Mouse (Mus musculus) spleen, adult 2 months (tissue): ENCODE results near the gene Calcrl. TPM values are rescaled to one million over a fixed set of nuclear protein-coding genes. Genes with fewer than 3 reads are reported as not detected.
"Not testable (repeated sequence)": the region's sequence is repeated elsewhere in the genome, so short reads cannot be mapped to it uniquely, and the experiment has no call there.

Source experiments
- DNase-seq, 2 experiments: peaks; one replicate each; pipeline versions ENCODE4 v3.0.0 to v3.0.0-alpha.2; 2012 to 2021; ENCODE audit warnings: low spot score in 2 of 2, low read depth in 1 of 2
- H3K27ac ChIP-seq: fragments of 200-500 bp; 2 replicates; pipeline ENCODE4 v1.5.1; 2012; ENCODE audit warnings: low read length, inconsistent platforms; ENCODE audit not compliant: insufficient read depth
- H3K27me3 ChIP-seq: fragments of 200-500 bp; 2 replicates; pipeline ENCODE4 v1.6.1; 2012; ENCODE audit warnings: mild to moderate bottlenecking, moderate library complexity, low read length, inconsistent platforms; ENCODE audit not compliant: control insufficient read depth, insufficient read depth
- H3K36me3 ChIP-seq: fragments of 200-500 bp; 2 replicates; pipeline ENCODE4 v1.6.1; 2012; ENCODE audit warnings: mild to moderate bottlenecking, low read length, inconsistent platforms; ENCODE audit not compliant: control insufficient read depth, insufficient read depth
- H3K4me1 ChIP-seq: fragments of 200-500 bp; 2 replicates; pipeline ENCODE4 v1.6.1; 2011; ENCODE audit warnings: inconsistent platforms; ENCODE audit not compliant: control insufficient read depth, insufficient read depth, insufficient read length
- H3K4me3 ChIP-seq: fragments of 200-500 bp; 2 replicates; pipeline ENCODE4 v1.5.1; 2011; ENCODE audit warnings: mild to moderate bottlenecking, inconsistent platforms; ENCODE audit not compliant: insufficient read depth, insufficient read length; ENCODE audit errors: extremely low read depth
- CTCF ChIP-seq: fragments of 200-500 bp; IDR thresholded peaks from 2 replicates; pipeline ENCODE4 v1.5.1; 2011; ENCODE audit warnings: mild to moderate bottlenecking, inconsistent platforms; ENCODE audit not compliant: insufficient read depth, insufficient read length, insufficient replicate concordance; ENCODE audit errors: extremely low read depth
- POLR2A ChIP-seq: fragments of 200-500 bp; IDR thresholded peaks from 2 replicates; pipeline ENCODE4 v1.6.1; 2011; ENCODE audit warnings: low read depth, low read length, inconsistent platforms
- WGBS: fragments of 180-500 bp; shearing (Covaris S2); methylation state at CpG from one replicate; pipeline ENCODE4 v1.1.7; 2018; 5-methylcytosine and 5-hydroxymethylcytosine counted together
- polyA plus RNA-seq: library from polyadenylated mRNA; depleted of rRNA; stranded (reverse); fragments of >200 nt; gene quantifications from 2 replicates; pipeline ENCODE4 v1.2.3, GENCODE M21; 2012

Calcrl gene
- polyA plus RNA-seq, 1 experiment = 6.0 TPM

DNA sequence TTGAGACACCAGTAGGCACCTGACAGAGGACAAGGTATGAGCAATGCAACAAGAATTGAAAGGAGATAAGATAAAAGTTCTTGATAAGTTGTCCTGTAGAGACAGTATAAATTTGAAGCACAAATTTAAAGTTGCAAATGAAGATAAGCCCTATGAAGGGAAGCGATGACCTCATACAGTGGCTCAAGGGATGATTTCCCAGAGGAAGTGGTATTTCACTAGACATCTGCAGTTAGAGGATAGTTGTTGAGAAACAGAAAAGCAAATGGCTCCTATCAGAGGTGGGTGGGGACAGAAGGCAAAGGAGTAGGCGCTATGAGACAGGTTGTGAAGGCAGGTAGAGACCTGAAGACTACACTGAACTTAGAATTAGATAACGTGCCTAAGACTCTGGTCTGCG, 32.0 kb downstream of the Calcrl start:
- H3K27ac ChIP-seq = no peak overlapping the region
- TF ChIP-seq POLR2A = no peak
- TF ChIP-seq CTCF = no peak
- 65% methylated on average over 4 of the region's 4 CpGs for whole genome bisulfite sequencing

DNA sequence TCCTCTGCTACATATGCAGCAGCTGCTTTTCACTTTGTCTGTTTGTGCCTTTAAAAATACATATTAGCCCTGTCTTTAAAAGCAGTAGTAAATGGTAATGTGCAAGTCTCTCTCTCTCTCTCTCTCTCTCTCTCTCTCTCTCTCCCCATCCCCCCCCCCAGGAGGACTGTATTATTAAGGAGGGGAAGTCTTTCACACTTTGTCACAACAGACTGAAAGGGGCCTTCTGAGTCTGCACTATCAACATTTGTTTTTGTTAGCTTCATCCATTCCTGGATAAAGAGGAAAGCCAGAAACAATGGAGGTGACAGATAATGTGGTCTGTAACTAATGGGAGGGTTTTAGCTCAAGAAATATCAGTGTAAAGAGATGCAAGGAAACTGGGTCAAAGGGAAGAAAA, 36.1 kb downstream of the Calcrl start:
- no peaks in the 10 kb centered on the region for H3K36me3 ChIP-seq
- DNase-seq = no peak
- TF ChIP-seq POLR2A (no peak), CTCF (no peak)
- no peak overlapping the region for H3K4me3 ChIP-seq
- H3K27ac ChIP-seq = no peak overlapping the region
- H3K27me3 ChIP-seq = no peaks in the 10 kb centered on the region
- H3K4me1 ChIP-seq = peaks cover 2% of the 10 kb centered on the region

More for the DNA sequence above, 32.0 kb downstream of the Calcrl start:
- Histone ChIP-seq H3K36me3 (no peaks in the 10 kb centered on the region), H3K27me3 (no peaks in the 10 kb centered on the region), H3K4me1 (no peaks in the 10 kb centered on the region; the same call in 1 of the 2 replicates), H3K4me3 (no peak overlapping the region)
- DNase-seq = no peak

- not testable (repeated sequence) for H3K27me3 ChIP-seq, H3K36me3 ChIP-seq, DNase-seq, H3K4me1 ChIP-seq, H3K27ac ChIP-seq, H3K4me3 ChIP-seq
- 94% methylated on average over 14 of the region's 14 CpGs for WGBS
These were observed 36.7 kb downstream of the Calcrl start for GRCm38 (mm10) chr2:84388537-84388936.

- Histone ChIP-seq H3K27me3 (no peaks in the 10 kb centered on the region), H3K4me1 (peaks cover 2% of the 10 kb centered on the region), H3K27ac (peak overlapping the region; percentile 32; the same call in 1 of the 2 replicates), H3K4me3 (no peak overlapping the region), H3K36me3 (no peaks in the 10 kb centered on the region)
- 89% methylated on average over 7 of the region's 7 CpGs for WGBS
- DNase-seq = no peak
- no peak for TF ChIP-seq POLR2A
These were observed 37.2 kb downstream of the Calcrl start for GRCm38 (mm10) chr2:84388023-84388416.

- Histone ChIP-seq H3K4me1 (peaks cover 2% of the 10 kb centered on the region), H3K36me3 (no peaks in the 10 kb centered on the region), H3K4me3 (no peak overlapping the region), H3K27ac (0 out of 2 replicates have a peak overlapping the region, but pooled peaks have one; percentile 9), H3K27me3 (no peaks in the 10 kb centered on the region)
- 63% methylated on average over 11 of the region's 11 CpGs for WGBS
- peak in 1 of 2 experiments; percentile 23 for DNase-seq
- TF ChIP-seq POLR2A (no peak), CTCF (no peak)
These were observed 37.7 kb downstream of the Calcrl start for GRCm38 (mm10) chr2:84387394-84388022.

DNA sequence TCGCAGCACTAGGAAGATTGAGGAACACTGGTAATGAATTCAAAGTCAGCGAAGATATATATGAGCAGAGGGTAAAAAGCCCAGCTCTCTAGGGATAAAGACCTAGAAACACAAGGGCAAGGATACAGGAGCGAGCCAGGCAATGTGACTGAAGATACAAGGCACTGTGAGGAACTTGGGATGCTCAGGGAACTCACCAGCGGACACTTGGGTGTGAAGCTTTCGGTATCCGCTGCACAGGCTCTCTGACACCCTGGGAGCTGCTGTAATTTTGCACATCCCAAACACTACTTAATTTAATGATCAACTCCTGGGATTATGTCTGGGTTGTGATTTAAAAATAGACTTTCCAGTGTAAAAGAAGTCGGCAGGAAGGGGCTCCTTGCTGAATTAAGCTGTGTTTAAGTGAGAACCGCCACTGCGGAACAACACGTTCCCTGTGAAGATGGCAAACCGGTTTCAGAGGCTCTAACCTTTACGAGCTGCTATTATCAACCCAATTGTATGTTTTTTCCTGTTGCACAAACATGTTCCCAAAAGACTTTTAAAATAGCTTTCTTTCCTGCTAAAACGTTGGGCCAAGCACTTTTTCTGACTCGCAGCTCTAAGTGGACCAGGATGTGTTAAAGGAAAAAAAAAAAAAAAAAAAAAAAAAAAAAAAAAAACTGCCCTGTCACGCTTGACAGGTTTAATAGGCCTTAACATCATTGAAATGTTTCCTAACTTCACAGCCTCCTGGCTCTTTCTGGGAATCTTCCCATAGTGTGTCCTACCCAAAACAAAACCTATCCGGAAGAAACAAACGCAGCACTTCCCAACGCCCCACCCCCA, 38.4 kb downstream of the Calcrl start:
- no peaks in the 10 kb centered on the region for H3K36me3 ChIP-seq
- TF ChIP-seq POLR2A (no peak), CTCF (no peak)
- H3K4me1 ChIP-seq = peaks cover 2% of the 10 kb centered on the region
- H3K27ac ChIP-seq = no peak overlapping the region; the same call in 1 of the 2 replicates
- H3K27me3 ChIP-seq = no peaks in the 10 kb centered on the region
- no peak for DNase-seq
- 66% methylated on average over 18 of the region's 18 CpGs for WGBS
- H3K4me3 ChIP-seq = no peak overlapping the region
